Mouse (Mus musculus): ENCODE measurements around the gene Fam19a1.

The Fam19a1 gene

DNA sequence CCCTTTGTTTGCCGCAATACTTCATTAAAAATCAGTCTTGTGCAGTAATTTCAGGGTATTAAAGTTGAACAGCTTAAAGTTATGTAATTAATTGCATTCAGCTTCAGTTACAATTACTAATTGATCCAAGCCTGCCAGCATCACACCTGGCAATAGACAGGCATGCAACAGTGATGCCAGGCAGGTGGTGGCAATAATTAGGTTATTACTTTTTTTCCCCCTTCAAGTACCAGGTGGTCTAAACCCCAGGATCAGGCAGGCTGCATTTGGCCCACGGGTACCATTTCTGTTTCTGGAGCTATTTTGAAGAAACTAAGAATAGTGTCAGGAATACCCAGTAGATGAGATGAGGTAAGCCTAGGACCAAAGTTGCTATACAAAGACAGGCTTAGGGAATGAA lies 141.9 kb downstream of the Fam19a1 start:
- no peak for DNase-seq (ENCODE audit: extremely low spot score, low spot score)

DNA sequence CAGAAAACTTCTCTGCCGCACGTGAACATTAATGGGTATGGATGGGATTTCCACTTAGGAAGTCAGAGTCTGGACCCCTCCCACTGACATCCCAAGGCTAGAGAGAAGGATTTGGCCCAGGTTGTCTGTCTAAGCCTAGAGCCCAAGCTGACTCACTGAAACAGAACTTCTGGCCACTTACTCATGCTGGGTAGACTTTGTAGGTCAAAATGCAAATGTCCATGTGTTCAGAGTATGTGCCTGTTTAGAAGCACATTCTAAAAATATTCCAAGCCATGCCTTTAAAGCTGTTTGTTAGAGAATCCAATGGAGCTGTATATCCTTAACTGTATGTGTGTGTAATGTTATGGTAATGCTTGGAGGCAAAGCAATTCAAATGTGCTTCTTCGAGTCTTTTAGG lies 145.7 kb downstream of the Fam19a1 start:
- DNase-seq (ENCODE audit: extremely low spot score, low spot score): no peak

DNA sequence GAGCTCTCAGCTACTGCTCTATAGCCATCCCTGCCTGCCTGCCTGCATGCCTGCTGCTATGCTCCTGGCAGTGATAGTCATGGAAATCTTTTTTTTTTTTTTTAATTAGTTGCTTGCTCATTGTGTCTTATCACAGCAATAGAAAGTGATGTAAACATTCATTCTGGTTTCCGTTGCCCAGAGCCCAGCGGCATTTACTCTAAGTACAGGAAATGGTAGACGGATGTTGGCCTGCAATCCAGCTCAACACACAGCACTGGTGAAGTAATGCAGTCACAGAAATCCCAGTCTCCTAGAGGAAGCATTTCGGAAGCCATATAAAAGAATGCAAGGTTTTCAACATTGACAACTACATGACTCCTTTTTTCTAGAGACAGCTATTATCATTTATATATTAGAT lies 153.5 kb downstream of the Fam19a1 start:
- no peak for DNase-seq (ENCODE audit: extremely low spot score, low spot score)

DNA sequence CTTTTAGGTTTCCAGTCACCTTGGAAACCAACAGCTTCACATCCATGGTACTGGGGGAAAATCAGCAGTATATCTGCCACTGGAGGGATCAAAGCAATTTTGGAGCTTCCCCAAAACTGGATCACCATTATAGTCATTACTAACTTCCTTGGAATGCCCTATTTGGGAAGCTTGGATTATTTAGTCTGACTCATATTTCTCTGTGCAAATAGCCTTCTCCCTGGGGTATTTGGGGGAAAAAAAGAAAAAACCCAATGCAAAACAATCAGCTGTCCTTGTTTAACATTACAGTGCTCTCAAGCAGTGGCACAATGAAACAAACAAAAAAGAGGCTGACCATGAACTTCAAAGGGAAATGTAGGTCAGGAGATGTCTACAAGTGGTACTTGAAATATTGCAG lies 155.8 kb downstream of the Fam19a1 start:
- no peak for DNase-seq (ENCODE audit: extremely low spot score, low spot score)

DNA sequence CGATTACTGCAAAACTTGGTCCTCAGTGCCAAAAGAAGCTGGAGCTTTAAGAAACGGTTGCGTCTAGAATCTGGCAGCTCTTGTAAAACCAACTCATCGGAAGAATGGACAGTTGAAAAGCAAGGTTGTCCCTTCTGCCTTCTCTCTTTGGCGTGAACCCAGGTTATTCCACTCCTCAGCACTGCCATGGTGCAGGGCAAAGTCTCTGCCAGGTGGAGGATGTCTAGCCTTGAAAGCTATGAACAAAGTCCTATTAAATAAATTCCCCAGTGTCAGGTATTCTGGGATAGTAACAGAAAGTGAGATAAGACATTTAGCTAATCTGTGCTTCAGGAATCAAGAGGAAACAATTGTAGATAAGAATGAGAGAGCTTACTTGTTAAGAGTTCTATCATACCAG lies 157.5 kb downstream of the Fam19a1 start:
- no peak for DNase-seq (ENCODE audit: extremely low spot score, low spot score)

DNA sequence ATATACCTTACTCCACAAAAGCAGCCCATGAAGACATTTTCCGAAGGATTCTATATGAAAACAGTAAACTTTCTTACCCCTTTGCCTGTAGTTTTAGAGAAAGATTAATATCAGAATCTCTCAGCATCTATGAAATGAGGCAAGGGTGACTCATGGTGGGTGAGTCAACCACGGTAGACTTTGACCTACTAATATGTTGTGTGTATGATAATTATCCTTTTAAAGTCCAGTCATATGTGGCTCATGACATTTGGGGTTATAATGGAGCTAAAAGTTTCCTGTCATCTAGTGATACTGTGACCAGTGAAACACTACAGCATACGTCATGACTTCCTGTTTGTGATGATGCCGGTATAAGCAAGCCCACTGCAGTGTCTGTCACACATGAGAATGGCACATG lies 170.8 kb downstream of the Fam19a1 start:
- no peak for DNase-seq (ENCODE audit: extremely low spot score, low spot score)

DNA sequence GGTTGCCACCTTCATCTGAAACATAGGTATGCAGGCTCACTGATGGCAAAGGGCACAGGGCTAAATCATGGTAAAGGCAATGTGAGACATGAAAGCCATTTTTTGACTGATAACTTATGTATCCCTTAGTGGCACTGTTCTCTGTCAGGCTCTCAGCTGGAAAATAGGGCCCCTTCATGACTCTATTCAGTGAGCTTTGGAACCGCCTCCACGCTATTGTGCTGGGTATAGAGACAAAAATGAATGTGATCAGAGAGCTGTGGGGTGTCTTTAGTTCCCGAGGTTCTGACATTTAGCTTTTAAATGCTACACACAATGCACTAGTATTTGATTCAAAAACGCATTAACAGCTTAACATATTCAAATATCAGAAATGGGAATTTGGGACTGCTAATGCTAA lies 171.6 kb downstream of the Fam19a1 start:
- no peak for DNase-seq (ENCODE audit: extremely low spot score, low spot score)

DNA sequence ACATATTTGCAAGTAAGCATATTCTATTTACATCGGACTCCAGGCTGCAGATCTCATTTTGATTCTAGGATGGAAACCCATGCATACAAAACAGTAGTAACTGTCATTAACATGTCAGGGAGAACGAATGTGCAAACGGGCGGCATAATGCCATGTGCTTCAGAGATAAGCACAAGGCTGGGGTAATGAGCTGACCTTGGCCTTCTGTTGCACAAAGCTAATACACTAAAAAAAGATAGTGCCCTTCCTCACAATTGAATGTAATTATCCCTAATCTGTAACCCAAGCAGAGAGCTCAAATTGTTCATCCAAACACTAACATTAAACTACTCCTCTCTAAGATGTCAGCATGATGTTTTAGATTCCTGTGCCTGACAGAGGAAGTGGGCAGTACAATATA lies 173.3 kb downstream of the Fam19a1 start:
- no peak for DNase-seq (ENCODE audit: extremely low spot score, low spot score)

DNA sequence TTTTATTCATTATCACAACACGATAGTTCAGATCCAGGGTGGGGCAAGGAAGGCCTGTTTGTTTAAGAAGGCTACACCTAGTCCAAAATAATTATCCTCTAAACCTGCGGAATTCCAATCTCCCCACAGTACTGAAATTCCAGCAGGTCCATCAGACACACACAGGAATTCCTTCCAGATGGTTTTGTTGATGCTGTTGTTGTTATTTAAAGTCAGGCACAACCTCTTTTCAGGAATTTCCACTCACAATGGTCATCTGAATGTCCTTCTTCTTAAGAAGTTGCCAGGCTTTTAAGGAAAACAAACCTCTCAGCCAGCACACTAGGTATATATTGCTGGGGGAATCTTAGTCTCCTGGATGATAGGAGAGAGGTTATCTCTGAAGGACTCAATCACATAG lies 174.4 kb downstream of the Fam19a1 start:
- no peak for DNase-seq (ENCODE audit: extremely low spot score, low spot score)

DNA sequence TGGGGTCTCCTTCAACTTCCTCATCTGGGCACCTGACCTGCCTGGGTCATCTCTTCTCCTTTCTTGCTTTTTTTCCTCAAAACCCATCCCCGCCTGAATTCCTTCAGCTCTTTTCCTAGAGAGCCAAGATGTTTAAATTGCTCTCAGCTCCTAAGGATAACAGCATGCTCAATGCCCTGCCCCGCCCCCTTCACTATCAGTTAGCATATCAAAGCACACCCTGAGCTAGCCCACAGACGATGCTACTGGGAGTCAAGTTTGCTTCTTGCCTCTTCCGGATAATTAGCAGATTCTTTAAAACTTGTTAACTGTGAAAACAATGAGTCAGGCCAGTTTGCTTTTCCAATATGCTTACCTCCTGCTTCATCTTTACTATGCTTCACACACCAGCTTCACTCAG lies 176.7 kb downstream of the Fam19a1 start:
- no peak for DNase-seq (ENCODE audit: extremely low spot score, low spot score)

DNA sequence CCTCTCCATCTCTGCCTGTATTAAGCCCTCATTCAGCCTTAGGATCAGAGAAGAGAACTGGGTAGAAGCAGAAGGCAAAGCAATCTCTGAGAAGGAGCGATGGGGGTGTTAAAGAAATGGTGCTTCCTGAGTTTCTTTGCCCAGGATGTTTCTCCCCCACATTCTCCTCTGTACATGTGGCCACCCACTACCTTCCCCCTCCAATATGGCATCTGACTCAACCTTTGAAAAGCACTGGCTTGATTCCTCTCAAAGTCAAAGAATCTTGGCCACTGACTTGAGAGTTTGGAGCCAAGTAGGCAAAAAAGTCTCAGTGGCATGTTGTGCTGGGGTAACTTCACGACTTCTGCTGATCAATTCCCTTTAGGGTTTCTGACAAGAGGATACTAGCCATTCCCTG lies 234.5 kb downstream of the Fam19a1 start:
- no peak for DNase-seq (ENCODE audit: extremely low spot score, low spot score)

DNA sequence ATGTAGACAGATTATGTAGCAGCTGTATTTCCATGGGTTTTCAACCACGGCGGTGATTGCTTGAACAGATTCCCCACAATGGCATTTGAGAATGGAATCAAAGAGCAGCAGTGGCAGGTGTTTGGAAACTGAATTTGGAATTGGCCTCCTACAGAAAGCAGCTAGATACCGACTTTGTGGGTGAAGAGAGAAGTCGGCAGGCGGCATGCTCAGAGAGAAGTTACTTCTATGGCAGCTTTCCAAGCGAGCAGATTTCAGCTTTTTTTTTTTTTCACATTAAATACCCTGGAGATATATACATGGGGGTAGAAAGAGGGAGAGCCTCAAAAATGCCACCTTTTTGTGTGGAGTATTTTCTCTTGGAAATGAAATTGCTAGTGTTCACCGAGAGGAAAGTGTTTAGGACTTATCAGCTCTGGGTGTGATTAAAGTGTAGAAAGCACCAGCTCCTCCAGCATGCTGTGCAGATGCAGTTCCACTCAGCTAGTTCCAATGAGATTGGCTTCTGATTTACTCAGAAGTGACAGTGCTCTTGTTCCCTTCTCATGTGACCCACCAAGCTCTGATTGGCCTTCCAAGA lies 236.6 kb downstream of the Fam19a1 start:
- no peak for DNase-seq (ENCODE audit: extremely low spot score, low spot score)

DNA sequence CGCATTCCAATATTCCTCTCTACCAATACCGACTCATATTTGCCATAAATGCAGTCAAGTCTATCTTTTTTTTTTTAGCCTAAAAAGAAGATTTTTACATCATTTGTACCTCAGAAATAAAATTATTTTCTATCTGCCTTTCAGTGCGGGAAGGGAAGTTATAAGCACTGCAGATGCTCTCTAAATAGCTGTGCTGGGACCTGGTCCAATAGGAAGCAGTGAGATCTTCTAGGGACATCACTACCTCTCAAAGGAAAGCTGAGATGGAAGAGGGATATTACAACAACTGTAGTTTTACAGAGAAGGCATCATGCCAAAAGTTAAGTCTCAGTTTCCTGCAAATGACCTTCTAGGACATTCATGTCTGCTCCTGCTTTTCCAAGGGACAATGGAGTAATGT lies 256.6 kb downstream of the Fam19a1 start:
- DNase-seq (ENCODE audit: extremely low spot score, low spot score): no peak

DNA sequence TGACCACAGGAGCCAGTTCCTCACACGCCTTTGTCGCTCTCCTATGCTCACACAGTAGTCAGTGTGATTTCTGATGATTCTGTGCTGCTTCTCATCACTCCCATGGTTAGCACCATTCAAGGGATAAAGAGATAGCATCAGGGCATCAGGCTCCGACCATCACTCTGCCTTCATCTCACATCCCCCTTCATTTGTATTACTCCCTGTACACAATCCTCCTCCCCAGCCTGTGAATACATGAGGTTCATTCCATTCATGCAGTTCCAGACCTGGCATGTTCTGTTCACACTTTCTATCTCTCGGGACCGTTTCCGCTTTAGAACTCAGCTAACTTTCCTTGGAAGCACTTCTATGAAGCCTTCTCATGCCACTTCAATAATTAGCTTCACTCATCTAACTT lies 259.9 kb downstream of the Fam19a1 start:
- no peak for DNase-seq (ENCODE audit: extremely low spot score, low spot score)

DNA sequence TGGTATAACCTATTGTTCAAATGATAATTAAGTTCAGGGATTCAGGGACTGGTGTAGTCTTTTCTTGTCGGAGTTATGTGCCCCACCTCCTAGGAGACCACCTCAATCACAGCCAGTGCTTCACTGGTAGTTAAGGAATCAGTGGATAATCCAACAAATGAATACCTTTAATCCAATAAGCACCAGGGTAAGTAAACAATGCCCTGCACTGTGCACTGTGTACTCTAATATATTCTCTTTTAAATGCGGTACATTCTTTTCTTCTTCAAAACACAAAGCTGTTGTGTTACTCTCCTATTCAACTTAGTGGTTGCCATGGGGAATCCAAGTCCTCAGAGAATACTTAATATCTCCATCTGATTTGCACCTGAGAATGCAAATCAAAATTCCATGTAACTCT lies 260.3 kb downstream of the Fam19a1 start:
- DNase-seq (ENCODE audit: extremely low spot score, low spot score): no peak

DNA sequence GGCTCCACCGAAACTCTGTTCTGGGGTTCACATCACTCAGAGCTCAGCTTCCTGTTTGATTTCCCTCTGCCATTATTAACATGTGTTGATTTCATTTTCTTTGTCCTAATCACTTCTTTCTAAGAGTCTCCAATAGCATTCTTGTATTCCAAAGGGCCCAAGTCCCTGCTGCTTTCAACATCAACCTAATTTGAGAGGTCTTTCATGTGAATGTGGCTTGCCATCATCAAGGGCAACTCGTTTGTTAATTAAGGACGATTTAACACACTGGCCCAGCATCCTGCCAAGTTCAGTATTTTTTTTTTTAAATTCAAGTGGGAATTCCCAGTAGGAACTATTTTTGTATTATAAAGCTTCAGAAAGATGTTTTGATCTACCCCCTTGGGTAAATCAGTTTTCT lies 263.8 kb downstream of the Fam19a1 start:
- no peak for DNase-seq (ENCODE audit: extremely low spot score, low spot score)

DNA sequence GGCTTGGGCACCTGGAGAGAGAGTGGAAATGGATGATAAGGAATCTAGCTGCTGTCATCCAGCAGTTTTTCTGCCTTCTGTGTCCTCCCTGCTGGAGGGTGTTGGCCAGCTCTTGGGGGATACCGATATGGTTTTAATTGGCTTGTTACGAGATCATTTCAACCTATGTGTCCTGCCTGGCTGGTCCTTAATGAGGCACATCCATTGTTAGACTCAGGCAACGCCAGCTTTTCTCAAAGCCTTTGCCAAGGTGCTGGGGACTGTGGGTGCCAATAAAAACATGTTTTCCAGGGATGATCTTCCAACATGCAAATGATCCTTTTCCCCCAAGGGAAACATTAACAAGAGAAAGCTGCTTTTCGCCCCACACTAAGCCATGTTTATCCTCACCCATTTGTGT lies 266.3 kb downstream of the Fam19a1 start:
- no peak for DNase-seq (ENCODE audit: extremely low spot score, low spot score)

DNA sequence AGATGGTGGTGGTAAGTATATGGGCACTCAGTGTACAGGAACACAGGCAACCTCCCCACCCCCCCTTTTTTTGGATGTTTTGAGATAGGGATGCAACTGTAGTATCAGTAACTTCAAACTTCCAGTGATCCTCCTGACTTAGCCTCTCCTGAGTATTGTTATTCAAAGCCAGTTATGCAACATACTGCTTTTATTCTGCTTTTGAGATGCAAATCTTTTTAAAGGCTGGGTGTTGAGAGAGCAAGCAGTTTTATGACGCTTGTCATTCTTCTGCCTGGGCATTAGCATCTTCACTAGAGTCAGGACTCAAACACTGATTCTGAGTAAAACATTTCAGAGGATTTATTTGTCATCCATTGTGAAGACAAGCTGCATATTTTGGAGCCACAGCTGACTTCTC lies 271.5 kb downstream of the Fam19a1 start:
- no peak for DNase-seq (ENCODE audit: extremely low spot score, low spot score)

DNA sequence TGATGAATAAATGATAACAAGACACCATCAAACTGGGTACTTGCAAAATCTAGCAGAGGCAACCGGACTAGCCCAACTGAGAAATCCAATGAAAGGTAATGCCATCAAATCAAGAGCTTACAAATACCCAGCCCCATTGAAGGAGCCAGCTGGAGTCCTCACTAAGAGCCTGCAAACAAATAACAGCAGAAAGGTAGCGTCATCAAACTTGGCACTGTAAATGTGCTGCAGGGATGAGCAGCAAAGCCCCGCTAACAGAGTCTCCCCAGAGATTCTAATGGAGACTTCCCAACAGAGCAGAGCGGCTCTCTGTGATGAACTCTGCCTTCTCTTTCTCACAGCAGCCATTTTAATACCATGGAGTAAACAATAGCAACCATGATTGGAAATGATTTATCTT lies 305.9 kb downstream of the Fam19a1 start:
- DNase-seq (ENCODE audit: extremely low spot score, low spot score): no peak

DNA sequence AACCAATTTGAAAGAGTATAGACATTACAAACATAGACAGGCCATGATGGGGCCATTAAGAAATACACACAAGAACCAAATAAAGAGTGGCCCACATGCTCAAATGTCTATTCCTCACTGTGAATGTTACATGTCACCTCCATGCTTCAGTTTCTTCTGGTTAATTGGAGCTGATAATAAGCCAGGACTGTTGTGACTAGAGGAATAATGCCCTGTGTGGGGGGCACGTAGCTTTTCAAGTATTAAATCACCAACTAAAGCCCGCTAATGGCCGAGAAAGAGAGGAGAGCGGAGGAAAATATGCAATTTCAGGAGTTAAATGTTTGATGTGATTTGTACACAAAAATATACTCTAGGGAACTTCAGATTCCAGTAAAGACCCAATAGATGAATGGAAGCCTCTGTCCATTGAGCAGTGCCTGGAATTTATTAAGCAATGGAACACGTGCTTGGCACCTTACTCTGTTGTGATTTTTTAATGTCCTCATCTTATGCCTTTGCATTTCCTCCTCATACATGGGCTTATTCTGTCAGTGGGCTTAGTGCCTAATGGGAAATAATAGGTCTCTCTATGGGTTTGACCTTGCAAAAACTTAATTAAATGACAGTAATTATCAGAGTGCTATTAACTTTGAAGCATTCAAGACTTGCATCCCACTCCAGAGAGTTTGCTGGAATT lies 306.9 kb downstream of the Fam19a1 start:
- DNase-seq (ENCODE audit: extremely low spot score, low spot score): no peak

DNA sequence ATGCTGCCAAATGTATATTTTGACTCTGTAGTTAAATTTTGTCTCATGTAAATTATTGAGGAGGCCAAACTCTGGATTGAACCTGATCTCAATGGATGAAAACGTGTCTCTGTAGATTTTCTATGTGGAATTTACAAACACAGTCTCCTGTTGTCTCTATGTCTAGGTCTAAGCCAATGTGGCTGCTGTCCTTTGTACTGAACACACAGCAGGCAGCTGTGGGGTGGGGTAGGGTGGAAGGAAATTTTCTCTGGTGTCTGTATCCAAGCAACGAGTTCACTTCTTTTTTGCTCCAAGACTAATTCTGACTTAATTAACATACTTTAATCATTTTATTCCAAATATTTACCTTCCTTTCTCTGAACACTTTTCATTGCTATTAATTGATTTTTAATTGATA lies 307.6 kb downstream of the Fam19a1 start:
- DNase-seq (ENCODE audit: extremely low spot score, low spot score): no peak

DNA sequence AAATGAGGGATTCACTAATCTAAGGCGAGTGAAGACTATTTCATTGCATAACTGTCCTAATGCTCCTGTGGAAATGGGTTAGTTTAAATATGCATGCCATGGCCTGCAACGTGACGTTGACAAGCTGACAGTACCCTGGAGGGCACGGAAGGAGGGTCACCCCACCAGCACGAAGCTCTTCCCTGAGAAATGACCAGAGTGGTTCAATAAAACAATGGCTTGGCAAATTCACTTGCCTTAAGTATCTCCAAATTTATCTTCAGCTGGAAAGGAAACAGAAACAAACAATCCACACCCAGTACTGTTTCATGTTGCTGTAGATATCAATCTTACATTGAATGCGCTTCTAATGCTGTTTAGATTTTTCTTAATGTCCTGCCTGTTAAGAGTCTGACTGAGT lies 316.4 kb downstream of the Fam19a1 start:
- DNase-seq (ENCODE audit: extremely low spot score, low spot score): no peak

DNA sequence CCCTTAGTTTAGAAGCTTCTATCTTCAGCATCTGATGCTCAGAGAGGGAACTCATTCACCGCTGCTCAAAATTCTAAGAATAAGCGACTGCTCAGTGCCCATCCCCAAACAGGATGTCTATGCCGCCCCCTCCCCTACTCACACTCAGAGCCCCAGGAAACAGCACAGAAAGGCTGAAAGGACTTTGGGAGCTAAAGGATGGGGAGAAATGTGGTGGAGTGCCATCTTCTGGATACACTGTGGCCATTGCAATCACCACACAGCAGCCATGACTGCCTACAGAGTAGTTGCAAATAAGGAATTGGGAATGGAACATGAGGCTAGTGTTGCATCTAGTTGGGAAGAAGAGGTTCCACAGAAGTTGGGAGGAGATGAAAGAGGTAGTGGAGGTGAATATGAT lies 319.4 kb downstream of the Fam19a1 start:
- no peak for DNase-seq (ENCODE audit: extremely low spot score, low spot score)

DNA sequence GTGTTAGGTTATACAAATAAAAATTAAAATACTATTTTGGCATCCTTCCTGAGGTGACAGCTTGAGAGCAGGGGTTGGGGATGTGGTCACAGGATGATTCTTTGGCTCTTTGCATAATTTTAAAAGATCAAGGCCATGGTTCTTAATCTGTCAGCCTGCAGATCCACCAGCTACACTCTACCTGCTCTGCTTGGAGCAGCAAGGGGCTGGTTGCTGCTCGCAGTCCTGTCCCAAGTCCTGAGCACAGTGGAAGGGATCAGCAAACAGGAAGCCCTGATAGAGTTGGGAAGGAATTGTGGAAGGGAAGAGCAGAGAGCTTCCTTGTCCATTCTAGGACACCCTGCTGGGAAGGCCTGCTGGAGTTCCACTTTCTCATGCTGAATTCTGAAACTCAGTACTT lies 320.9 kb downstream of the Fam19a1 start:
- no peak for DNase-seq (ENCODE audit: extremely low spot score, low spot score)
